Mouse (Mus musculus): ENCODE data around the gene Vps33a. TPM values are rescaled to one million over a fixed set of nuclear protein-coding genes. Genes with fewer than 3 reads are reported as not detected.
A peak's percentile ranks its signal among the peaks of the same experiment; 100 is the strongest.

Vps33a gene
- polyA plus RNA-seq, 1 experiment from 2014 or later: 27.9 TPM

- Histone ChIP-seq H3K4me2 (ENCODE audit: low read depth, low read length) (no peak overlapping the region), H3K27me3 (ENCODE audit: control insufficient read depth, insufficient read depth, low read length) (no peaks in the 10 kb centered on the region), H3K36me3 (replicated peaks; ENCODE audit: control insufficient read depth, insufficient read depth, low read depth, low read length) (no peaks in the 10 kb centered on the region), H3K4me3 (ENCODE audit: low read depth, low read length) (no peak overlapping the region), H3K4me1 (ENCODE audit: control insufficient read depth, insufficient read depth, low read length) (no peaks in the 10 kb centered on the region), H3K9me3 (replicated peaks; ENCODE audit: control insufficient read depth, low read length) (no peaks in the 10 kb centered on the region), H3K27ac (replicated peaks; ENCODE audit: low read depth, low read length) (no peak overlapping the region), H3K9ac (replicated peaks; ENCODE audit: low read length) (no peak overlapping the region)
- WGBS: 78% methylated on average over 2 of the region's 2 CpGs
- DNase-seq (ENCODE audit: low spot score) (no peak), ATAC-seq (replicated peaks; ENCODE audit: insufficient number of reproducible peaks, low FRiP score, low TSS enrichment, low read depth) (no peak)
These were observed 16.4 kb downstream of the Vps33a start for GRCm38 (mm10) chr5:123556451-123556850.

- H3K9me3 ChIP-seq (replicated peaks; ENCODE audit: control insufficient read depth, low read length): no peaks in the 10 kb centered on the region
- no peaks in the 10 kb centered on the region for H3K4me1 ChIP-seq (ENCODE audit: control insufficient read depth, insufficient read depth, low read length)
- no peak for ATAC-seq (replicated peaks; ENCODE audit: insufficient number of reproducible peaks, low FRiP score, low TSS enrichment, low read depth)
- WGBS: 91% methylated on average over 7 of the region's 7 CpGs
- no peak overlapping the region for H3K4me3 ChIP-seq (ENCODE audit: low read depth, low read length)
- no peak for DNase-seq (ENCODE audit: low spot score)
- H3K4me2 ChIP-seq (ENCODE audit: low read depth, low read length): no peak overlapping the region
- H3K9ac ChIP-seq (replicated peaks; ENCODE audit: low read length): no peak overlapping the region
- H3K36me3 ChIP-seq (replicated peaks; ENCODE audit: control insufficient read depth, insufficient read depth, low read depth, low read length): no peaks in the 10 kb centered on the region
- H3K27ac ChIP-seq (replicated peaks; ENCODE audit: low read depth, low read length): no peak overlapping the region
- H3K27me3 ChIP-seq (ENCODE audit: control insufficient read depth, insufficient read depth, low read length): no peaks in the 10 kb centered on the region
These were observed 17.1 kb downstream of the Vps33a start for GRCm38 (mm10) chr5:123555693-123556092.

- H3K9me3 ChIP-seq (replicated peaks; ENCODE audit: control insufficient read depth, low read length): no peaks in the 10 kb centered on the region
- H3K4me1 ChIP-seq (ENCODE audit: control insufficient read depth, insufficient read depth, low read length): no peaks in the 10 kb centered on the region
- DNase-seq (ENCODE audit: low spot score) (no peak), ATAC-seq (replicated peaks; ENCODE audit: insufficient number of reproducible peaks, low FRiP score, low TSS enrichment, low read depth) (no peak)
- H3K27me3 ChIP-seq (ENCODE audit: control insufficient read depth, insufficient read depth, low read length): no peaks in the 10 kb centered on the region
- H3K4me2 ChIP-seq (ENCODE audit: low read depth, low read length): no peak overlapping the region
- H3K9ac ChIP-seq (replicated peaks; ENCODE audit: low read length): no peak overlapping the region
- no peak overlapping the region for H3K4me3 ChIP-seq (ENCODE audit: low read depth, low read length)
- no peaks in the 10 kb centered on the region; the same call in 1 of the 2 replicates for H3K36me3 ChIP-seq (replicated peaks; ENCODE audit: control insufficient read depth, insufficient read depth, low read depth, low read length)
- no peak overlapping the region for H3K27ac ChIP-seq (replicated peaks; ENCODE audit: low read depth, low read length)
- WGBS: 93% methylated on average over 10 of the region's 10 CpGs
These were observed 39.0 kb downstream of the Vps33a start for GRCm38 (mm10) chr5:123533801-123534200.

- Histone ChIP-seq H3K4me2 (ENCODE audit: low read depth, low read length) (no peak overlapping the region), H3K36me3 (replicated peaks; ENCODE audit: control insufficient read depth, insufficient read depth, low read depth, low read length) (no peaks in the 10 kb centered on the region; the same call in 1 of the 2 replicates), H3K4me1 (ENCODE audit: control insufficient read depth, insufficient read depth, low read length) (no peaks in the 10 kb centered on the region), H3K9ac (replicated peaks; ENCODE audit: low read length) (no peak overlapping the region), H3K27me3 (ENCODE audit: control insufficient read depth, insufficient read depth, low read length) (no peaks in the 10 kb centered on the region), H3K9me3 (replicated peaks; ENCODE audit: control insufficient read depth, low read length) (no peaks in the 10 kb centered on the region), H3K27ac (replicated peaks; ENCODE audit: low read depth, low read length) (no peak overlapping the region), H3K4me3 (ENCODE audit: low read depth, low read length) (no peak overlapping the region)
- DNase-seq (ENCODE audit: low spot score) (no peak), ATAC-seq (replicated peaks; ENCODE audit: insufficient number of reproducible peaks, low FRiP score, low TSS enrichment, low read depth) (no peak)
- WGBS: 92% methylated on average over 8 of the region's 8 CpGs
These were observed 42.8 kb downstream of the Vps33a start for GRCm38 (mm10) chr5:123530056-123530455.

- no peak overlapping the region for H3K4me2 ChIP-seq (ENCODE audit: low read depth, low read length)
- WGBS: 80% methylated on average over 7 of the region's 7 CpGs
- no peak for DNase-seq (ENCODE audit: low spot score)
- no peak overlapping the region for H3K9ac ChIP-seq (replicated peaks; ENCODE audit: low read length)
- H3K4me3 ChIP-seq (ENCODE audit: low read depth, low read length): no peak overlapping the region
- no peaks in the 10 kb centered on the region for H3K9me3 ChIP-seq (replicated peaks; ENCODE audit: control insufficient read depth, low read length)
- no peaks in the 10 kb centered on the region; the same call in 1 of the 2 replicates for H3K4me1 ChIP-seq (ENCODE audit: control insufficient read depth, insufficient read depth, low read length)
- no peak overlapping the region for H3K27ac ChIP-seq (replicated peaks; ENCODE audit: low read depth, low read length)
- H3K36me3 ChIP-seq (replicated peaks; ENCODE audit: control insufficient read depth, insufficient read depth, low read depth, low read length): no peaks in the 10 kb centered on the region; the same call in 1 of the 2 replicates
- H3K27me3 ChIP-seq (ENCODE audit: control insufficient read depth, insufficient read depth, low read length): no peaks in the 10 kb centered on the region
- ATAC-seq (replicated peaks; ENCODE audit: insufficient number of reproducible peaks, low FRiP score, low TSS enrichment, low read depth): no peak
These were observed 44.2 kb downstream of the Vps33a start for GRCm38 (mm10) chr5:123528641-123529040.

- Histone ChIP-seq H3K9ac (replicated peaks; ENCODE audit: low read length) (no peak overlapping the region), H3K27ac (replicated peaks; ENCODE audit: low read depth, low read length) (no peak overlapping the region), H3K4me1 (ENCODE audit: control insufficient read depth, insufficient read depth, low read length) (no peaks in the 10 kb centered on the region; the same call in 1 of the 2 replicates), H3K4me2 (ENCODE audit: low read depth, low read length) (no peak overlapping the region), H3K36me3 (replicated peaks; ENCODE audit: control insufficient read depth, insufficient read depth, low read depth, low read length) (no peaks in the 10 kb centered on the region; the same call in 1 of the 2 replicates), H3K27me3 (ENCODE audit: control insufficient read depth, insufficient read depth, low read length) (no peaks in the 10 kb centered on the region), H3K9me3 (replicated peaks; ENCODE audit: control insufficient read depth, low read length) (no peaks in the 10 kb centered on the region), H3K4me3 (ENCODE audit: low read depth, low read length) (no peak overlapping the region)
- DNase-seq (ENCODE audit: low spot score) (no peak), ATAC-seq (replicated peaks; ENCODE audit: insufficient number of reproducible peaks, low FRiP score, low TSS enrichment, low read depth) (no peak)
- WGBS: 92% methylated on average over 9 of the region's 9 CpGs
These were observed 46.8 kb downstream of the Vps33a start for GRCm38 (mm10) chr5:123525916-123526495.

GRCm38 (mm10) chr5:123525281-123525680, 47.6 kb downstream of the Vps33a start, which contains the start of gene Gm49027:
Gene Gm49027, minus strand, starts transcription at chr5:123525488.
- Histone ChIP-seq H3K36me3 (replicated peaks; ENCODE audit: control insufficient read depth, insufficient read depth, low read depth, low read length) (no peaks in the 10 kb centered on the region; the same call in 1 of the 2 replicates), H3K27ac (replicated peaks; ENCODE audit: low read depth, low read length) (no peak within 1 kb of the TSS), H3K9me3 (replicated peaks; ENCODE audit: control insufficient read depth, low read length) (no peaks in the 10 kb centered on the region), H3K9ac (replicated peaks; ENCODE audit: low read length) (no peak within 1 kb of the TSS), H3K27me3 (ENCODE audit: control insufficient read depth, insufficient read depth, low read length) (no peaks in the 10 kb centered on the region), H3K4me2 (ENCODE audit: low read depth, low read length) (peak within 1 kb of the TSS; percentile 49), H3K4me3 (ENCODE audit: low read depth, low read length) (peak within 1 kb of the TSS; percentile 97), H3K4me1 (ENCODE audit: control insufficient read depth, insufficient read depth, low read length) (no peaks in the 10 kb centered on the region; the same call in 1 of the 2 replicates)
- DNase-seq (ENCODE audit: low spot score): no peak
- 83% methylated on average over 7 of the region's 7 CpGs for WGBS
- ATAC-seq (replicated peaks; ENCODE audit: insufficient number of reproducible peaks, low FRiP score, low TSS enrichment, low read depth): no peak

GRCm38 (mm10) chr5:123524393-123524750, 48.5 kb downstream of the Vps33a start:
- H3K9ac ChIP-seq (replicated peaks; ENCODE audit: low read length): no peak overlapping the region
- under 1% methylated on average over 20 of the region's 27 CpGs for WGBS
- no peaks in the 10 kb centered on the region for H3K27me3 ChIP-seq (ENCODE audit: control insufficient read depth, insufficient read depth, low read length)
- H3K4me1 ChIP-seq (ENCODE audit: control insufficient read depth, insufficient read depth, low read length): no peaks in the 10 kb centered on the region; the same call in 1 of the 2 replicates
- ATAC-seq (replicated peaks; ENCODE audit: insufficient number of reproducible peaks, low FRiP score, low TSS enrichment, low read depth) (peak; percentile 96), DNase-seq (ENCODE audit: low spot score) (peak; percentile 87)
- no peaks in the 10 kb centered on the region for H3K36me3 ChIP-seq (replicated peaks; ENCODE audit: control insufficient read depth, insufficient read depth, low read depth, low read length)
- peak overlapping the region; percentile 97 for H3K4me3 ChIP-seq (ENCODE audit: low read depth, low read length)
- H3K4me2 ChIP-seq (ENCODE audit: low read depth, low read length): peak overlapping the region; percentile 49
- no peak overlapping the region for H3K27ac ChIP-seq (replicated peaks; ENCODE audit: low read depth, low read length)
- H3K9me3 ChIP-seq (replicated peaks; ENCODE audit: control insufficient read depth, low read length): no peaks in the 10 kb centered on the region
